Mouse (Mus musculus) liver, embryonic 11.5 days (tissue): ENCODE measurements at regions not wholly inside any gene's neighbourhood (a gene's known extent, or its start where the extent isn't known, plus 50 kb on each side); places are given as distances from the start of the nearest gene placed in this dataset.

Source experiments
- ATAC-seq: fragments of 200-750 bp; cut with Nextera tagmentation; replicated peaks from 2 replicates; pipeline ENCODE4 v1.8.0; 2017; ENCODE audit warnings: moderate number of reproducible peaks, mild to moderate bottlenecking, moderate TSS enrichment, moderate library complexity; ENCODE audit not compliant: low FRiP score
- DNase-seq: peaks from one replicate; pipeline ENCODE4 v3.0.0-alpha.2; 2017; ENCODE audit warnings: low spot score
- H3K27ac ChIP-seq: fragments of 300-500 bp; sonication (generic); 2 replicates; pipeline ENCODE4 v1.5.1; 2014; ENCODE audit warnings: mild to moderate bottlenecking, low read depth, low read length, control low read depth
- H3K27me3 ChIP-seq: fragments of 300-500 bp; sonication (generic); replicated peaks from 2 replicates; pipeline ENCODE4 v1.6.1; 2014; ENCODE audit warnings: low read length, mixed read lengths; ENCODE audit not compliant: control insufficient read depth, insufficient read depth
- H3K36me3 ChIP-seq: fragments of 300-500 bp; sonication (generic); 2 replicates; pipeline ENCODE4 v1.6.1; 2014; ENCODE audit warnings: mild to moderate bottlenecking, low read length, moderate library complexity, mixed read lengths; ENCODE audit not compliant: control insufficient read depth, insufficient read depth
- H3K4me1 ChIP-seq: fragments of 300-500 bp; sonication (generic); replicated peaks from 2 replicates; pipeline ENCODE4 v1.6.1; 2014; ENCODE audit warnings: low read length, mixed read lengths; ENCODE audit not compliant: control insufficient read depth, insufficient read depth
- H3K4me2 ChIP-seq: fragments of 300-500 bp; sonication (generic); 2 replicates; pipeline ENCODE4 v1.6.1; 2014; ENCODE audit warnings: mild to moderate bottlenecking, control low read depth, moderate library complexity
- H3K4me3 ChIP-seq: fragments of 300-500 bp; sonication (generic); 2 replicates; pipeline ENCODE4 v1.5.1; 2014; ENCODE audit warnings: low read depth, low read length, control low read depth
- H3K9ac ChIP-seq: fragments of 300-500 bp; sonication (generic); 2 replicates; pipeline ENCODE4 v1.6.1; 2014; ENCODE audit warnings: low read depth, low read length, control low read depth
- H3K9me3 ChIP-seq: fragments of 300-500 bp; sonication (generic); 2 replicates; pipeline ENCODE4 v1.6.1; 2016; ENCODE audit warnings: low read length, inconsistent platforms, mixed read lengths; ENCODE audit not compliant: control insufficient read depth
- WGBS: fragments of 180-500 bp; shearing (Covaris S2); extraction: QIAGEN DNeasy Blood & Tissue Kit; methylation state at CpG from one replicate; pipeline ENCODE4 v1.1.7; 2014; 5-methylcytosine and 5-hydroxymethylcytosine counted together

DNA sequence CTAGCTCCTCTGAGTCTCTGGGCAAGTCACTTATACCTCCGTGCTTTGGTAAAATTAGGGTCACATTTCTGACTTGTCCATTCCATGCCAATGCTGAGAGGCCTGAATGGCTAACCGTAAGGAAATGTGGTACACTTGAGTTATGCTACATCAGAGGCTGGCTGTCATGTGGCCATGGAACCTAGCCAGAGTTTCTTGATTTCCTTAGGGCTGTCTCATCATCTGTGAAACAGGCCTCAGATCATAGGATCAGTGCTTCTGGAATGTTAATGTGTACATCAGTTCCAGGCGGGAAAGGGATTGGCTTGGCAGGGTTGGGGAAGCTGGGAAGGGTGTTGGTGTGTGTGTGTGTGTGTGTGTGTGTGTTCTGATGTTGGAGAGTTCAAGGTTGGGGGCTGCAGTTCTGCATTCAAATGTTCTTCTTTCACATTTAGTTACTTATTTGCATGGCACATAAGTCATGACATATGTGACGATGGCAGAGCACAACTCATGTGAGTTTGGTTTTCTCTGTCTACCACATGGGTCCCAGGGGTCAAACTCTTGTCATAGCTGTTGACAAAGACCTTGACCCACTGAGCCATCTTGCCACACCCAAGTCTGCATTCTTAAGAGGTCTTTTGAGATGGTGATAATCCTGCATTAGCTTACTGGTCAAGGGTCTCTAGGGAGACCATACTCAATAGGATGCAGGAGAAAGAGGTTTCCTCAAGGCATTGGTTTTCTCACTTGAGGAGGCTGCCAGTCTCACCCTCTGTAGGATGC lies 299.9 kb downstream of the Slc4a3 start:
- no peak for DNase-seq
- WGBS = 85% methylated on average over 4 of the region's 4 CpGs

DNA sequence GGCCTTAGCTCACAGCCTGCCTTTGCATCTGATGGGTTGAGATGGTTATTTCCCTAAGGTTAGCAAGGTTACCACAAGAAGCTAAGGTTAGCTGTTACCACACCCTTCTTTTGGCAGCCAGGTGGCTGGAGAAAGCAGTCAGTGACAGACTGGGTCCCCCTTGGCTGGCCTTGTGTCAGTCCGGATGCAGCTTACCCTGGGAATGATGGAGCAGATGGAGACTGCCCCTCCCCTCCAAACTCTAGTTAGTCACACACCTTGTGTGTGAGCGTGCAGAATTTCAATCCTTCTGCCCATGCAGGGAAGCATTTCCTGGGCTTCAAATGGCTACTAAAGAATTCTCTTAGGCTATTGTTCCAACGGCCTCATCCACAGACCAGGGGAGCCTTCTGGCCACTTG lies 301.6 kb downstream of the Slc4a3 start:
- no peak overlapping the region for H3K4me3 ChIP-seq
- no peaks in the 10 kb centered on the region for H3K4me1 ChIP-seq
- no peak for ATAC-seq
- H3K36me3 ChIP-seq = no peaks in the 10 kb centered on the region
- H3K27me3 ChIP-seq = no peaks in the 10 kb centered on the region
- no peak for DNase-seq
- no peak overlapping the region for H3K27ac ChIP-seq
- no peaks in the 10 kb centered on the region for H3K9me3 ChIP-seq
- WGBS = 64% methylated on average over 3 of the region's 3 CpGs
- no peak overlapping the region for H3K9ac ChIP-seq
- no peak overlapping the region for H3K4me2 ChIP-seq

More for the DNA sequence above, 299.9 kb downstream of the Slc4a3 start:
- Histone ChIP-seq H3K36me3 (no peaks in the 10 kb centered on the region), H3K4me3 (no peak overlapping the region), H3K9ac (no peak overlapping the region), H3K27ac (no peak overlapping the region), H3K9me3 (no peaks in the 10 kb centered on the region), H3K27me3 (no peaks in the 10 kb centered on the region), H3K4me2 (no peak overlapping the region), H3K4me1 (no peaks in the 10 kb centered on the region)
- no peak for ATAC-seq

DNA sequence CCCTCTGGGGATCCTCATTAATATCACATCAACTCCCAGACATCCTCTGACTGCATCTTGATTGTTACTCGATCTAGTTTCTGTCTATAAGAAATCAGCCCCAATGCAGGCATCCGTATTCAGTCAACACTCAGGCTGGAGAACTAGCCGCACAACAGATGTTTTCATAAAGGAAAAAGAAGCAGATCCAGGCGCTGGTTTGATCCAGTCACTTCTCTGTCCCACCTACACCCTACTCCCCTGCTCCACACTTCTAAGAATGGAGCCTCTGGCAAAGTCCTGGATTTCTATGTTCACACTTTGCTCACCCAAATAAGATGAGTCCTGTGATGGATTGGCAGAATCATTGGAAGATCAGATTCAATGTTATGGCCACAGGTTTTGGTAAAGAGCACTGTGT lies 302.4 kb downstream of the Slc4a3 start:
- Histone ChIP-seq H3K27me3 (no peaks in the 10 kb centered on the region), H3K36me3 (no peaks in the 10 kb centered on the region), H3K27ac (no peak overlapping the region), H3K9ac (no peak overlapping the region), H3K9me3 (no peaks in the 10 kb centered on the region), H3K4me2 (no peak overlapping the region), H3K4me1 (no peaks in the 10 kb centered on the region), H3K4me3 (no peak overlapping the region)
- DNase-seq (no peak), ATAC-seq (no peak)
- WGBS = 84% methylated on average over 4 of the region's 4 CpGs

DNA sequence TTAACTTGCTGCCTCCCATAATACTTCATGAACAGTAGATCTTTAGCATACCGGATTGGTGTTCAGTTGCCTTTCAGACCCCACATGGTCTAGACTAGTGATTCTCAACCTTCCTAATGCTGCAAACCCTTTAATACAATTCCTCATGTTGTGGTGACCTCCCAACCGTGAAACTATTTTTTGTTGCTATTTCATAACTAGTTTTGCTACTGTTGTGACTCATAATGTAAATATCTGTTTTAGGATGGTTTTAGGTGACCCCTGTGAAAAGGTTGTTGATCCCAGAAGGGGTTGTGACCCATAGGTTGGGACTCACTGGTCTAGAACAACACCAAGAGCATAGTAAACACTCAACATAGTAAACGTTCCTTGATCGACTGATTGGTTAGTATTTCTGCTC lies 304.1 kb downstream of the Slc4a3 start:
- DNase-seq (no peak), ATAC-seq (no peak)
- Histone ChIP-seq H3K4me1 (no peaks in the 10 kb centered on the region), H3K9ac (no peak overlapping the region), H3K36me3 (no peaks in the 10 kb centered on the region), H3K9me3 (no peaks in the 10 kb centered on the region), H3K27me3 (no peaks in the 10 kb centered on the region), H3K4me3 (no peak overlapping the region), H3K4me2 (no peak overlapping the region), H3K27ac (no peak overlapping the region)
- 91% methylated on average over 4 of the region's 4 CpGs for WGBS

DNA sequence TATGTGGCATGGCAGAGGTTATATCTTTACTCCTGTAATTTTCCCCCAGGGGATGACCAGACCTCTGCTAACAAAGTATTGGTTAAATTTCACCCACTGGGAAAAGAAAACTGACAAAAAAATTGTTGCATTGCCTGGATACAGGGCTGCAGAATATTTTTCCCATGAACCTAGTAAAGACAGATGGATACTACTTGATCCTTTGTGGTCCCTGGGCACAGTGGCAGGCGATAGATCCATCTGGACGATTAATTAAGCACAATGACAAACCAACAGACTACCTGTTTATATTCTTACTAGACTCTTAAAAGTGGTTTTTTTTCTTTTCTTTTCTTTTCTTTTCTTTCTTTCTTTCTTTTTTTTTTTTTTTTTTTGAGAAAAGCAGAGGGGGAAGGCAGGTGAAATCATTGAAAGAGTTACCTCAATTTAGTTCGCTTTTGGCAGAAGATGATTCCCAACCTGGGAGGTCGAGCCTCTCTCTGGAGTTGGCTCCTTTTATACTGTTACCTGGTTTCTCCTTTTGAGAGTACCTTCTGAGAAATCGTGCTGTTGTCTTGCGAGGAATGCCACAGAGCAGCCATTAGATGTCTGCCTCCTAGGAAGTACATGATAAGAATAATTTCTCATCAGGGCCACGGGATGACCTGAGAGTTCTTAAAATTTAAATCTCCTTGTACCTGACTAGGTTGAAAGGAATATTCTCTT lies 312.6 kb downstream of the Slc4a3 start:
- H3K9ac ChIP-seq = no peak overlapping the region
- H3K4me3 ChIP-seq = no peak overlapping the region
- DNase-seq (no peak), ATAC-seq (no peak)
- H3K9me3 ChIP-seq = no peaks in the 10 kb centered on the region
- H3K4me2 ChIP-seq = no peak overlapping the region
- no peaks in the 10 kb centered on the region for H3K27me3 ChIP-seq
- no peaks in the 10 kb centered on the region for H3K36me3 ChIP-seq
- no peak overlapping the region for H3K27ac ChIP-seq
- no peaks in the 10 kb centered on the region for H3K4me1 ChIP-seq
- WGBS = 80% methylated on average over 7 of the region's 7 CpGs

DNA sequence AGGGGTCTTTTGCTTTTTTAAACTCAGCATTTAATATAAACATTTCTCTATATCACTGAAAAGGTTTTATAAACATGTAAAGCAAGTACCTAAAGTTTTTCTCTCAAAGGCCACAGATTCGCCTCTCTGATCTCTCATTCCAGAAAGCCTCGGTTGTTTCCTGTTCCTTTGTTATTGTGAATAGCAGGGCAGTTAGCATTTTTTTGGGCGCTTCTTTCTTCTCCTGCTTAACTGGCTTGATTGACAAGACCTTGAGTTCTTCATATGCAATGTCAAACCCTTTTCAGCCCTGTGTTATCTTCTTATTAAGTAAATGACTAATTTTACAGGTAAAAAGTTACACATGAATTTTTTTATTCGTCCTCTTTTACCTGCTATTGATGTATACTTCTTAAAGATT lies 316.7 kb downstream of the Slc4a3 start:
- DNase-seq = no peak
- no peak overlapping the region for H3K9ac ChIP-seq
- ATAC-seq = no peak
- no peak overlapping the region for H3K4me2 ChIP-seq
- no peaks in the 10 kb centered on the region for H3K4me1 ChIP-seq
- H3K27me3 ChIP-seq = no peaks in the 10 kb centered on the region
- 69% methylated on average over 4 of the region's 4 CpGs for WGBS
- H3K36me3 ChIP-seq = no peaks in the 10 kb centered on the region
- no peak overlapping the region for H3K27ac ChIP-seq
- H3K4me3 ChIP-seq = no peak overlapping the region
- no peaks in the 10 kb centered on the region for H3K9me3 ChIP-seq

DNA sequence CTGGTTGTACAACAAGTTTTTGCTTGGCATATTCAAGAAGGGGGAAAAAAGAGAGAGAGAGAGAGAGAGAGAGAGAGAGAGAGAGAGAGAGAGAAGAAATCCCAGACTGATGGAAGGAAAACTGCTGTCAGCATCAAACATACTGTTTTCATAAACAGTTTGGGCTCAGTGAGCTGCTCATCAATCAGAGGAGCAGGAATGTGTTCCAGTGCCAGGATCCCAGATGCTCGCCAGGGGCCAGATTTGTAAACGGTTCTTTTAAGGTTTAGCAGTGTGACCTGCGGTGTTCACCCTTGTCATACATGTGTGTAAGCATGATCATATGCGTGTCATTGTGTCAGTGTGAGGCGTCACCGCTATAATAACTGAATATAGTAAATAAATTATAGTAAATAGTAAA lies 320.5 kb downstream of the Slc4a3 start:
- 77% methylated on average over 6 of the region's 6 CpGs for WGBS
- no peak overlapping the region for H3K4me2 ChIP-seq
- no peak for DNase-seq
- no peaks in the 10 kb centered on the region for H3K9me3 ChIP-seq
- H3K9ac ChIP-seq = no peak overlapping the region
- H3K27me3 ChIP-seq = no peaks in the 10 kb centered on the region
- ATAC-seq = no peak
- no peak overlapping the region for H3K4me3 ChIP-seq
- no peak overlapping the region for H3K27ac ChIP-seq
- H3K36me3 ChIP-seq = no peaks in the 10 kb centered on the region
- no peaks in the 10 kb centered on the region for H3K4me1 ChIP-seq

DNA sequence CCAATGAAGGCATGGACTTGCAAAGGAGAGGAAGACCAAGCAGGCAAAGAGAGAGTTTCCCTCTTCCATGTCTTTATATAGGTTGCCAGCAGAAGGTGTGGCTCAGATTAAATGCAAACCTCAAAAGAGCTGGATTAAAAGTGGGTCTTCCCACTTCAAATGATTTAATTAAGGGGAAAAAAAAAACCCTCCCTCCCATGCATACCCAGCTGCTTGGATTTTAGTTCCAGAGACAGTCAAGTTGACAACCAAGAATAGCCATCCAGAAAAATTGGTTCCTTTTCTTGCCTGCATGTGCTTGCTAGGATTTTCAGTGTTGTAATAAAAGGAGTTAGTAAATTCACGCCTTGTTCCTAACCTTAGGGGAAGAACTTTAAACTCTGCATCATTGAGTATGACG lies 323.3 kb downstream of the Slc4a3 start:
- WGBS = 73% methylated on average over 2 of the region's 2 CpGs
- DNase-seq = no peak
- no peak overlapping the region for H3K9ac ChIP-seq
- H3K27me3 ChIP-seq = no peaks in the 10 kb centered on the region
- no peak overlapping the region for H3K27ac ChIP-seq
- H3K36me3 ChIP-seq = no peaks in the 10 kb centered on the region
- no peaks in the 10 kb centered on the region for H3K9me3 ChIP-seq
- no peak overlapping the region for H3K4me3 ChIP-seq
- no peak for ATAC-seq
- no peak overlapping the region for H3K4me2 ChIP-seq
- no peaks in the 10 kb centered on the region for H3K4me1 ChIP-seq

DNA sequence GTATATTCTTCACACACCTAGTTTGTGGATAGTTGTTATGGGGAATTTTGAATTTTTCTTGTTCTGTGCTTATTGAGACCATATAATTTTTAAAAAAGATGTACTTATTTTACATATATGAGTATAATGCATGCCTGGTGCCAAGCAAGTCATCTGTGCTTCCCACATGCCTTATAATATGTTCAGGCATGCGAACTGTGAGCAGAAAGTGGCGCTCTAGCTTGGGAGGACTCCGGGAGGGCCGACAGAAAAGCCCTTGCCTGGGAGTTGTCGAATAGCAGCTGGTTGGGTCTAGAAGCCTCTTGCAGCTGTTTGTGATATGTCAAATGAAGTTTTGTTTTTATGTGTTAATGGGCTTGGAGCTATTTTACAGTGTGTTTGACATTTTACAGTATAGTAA lies 323.8 kb downstream of the Slc4a3 start:
- DNase-seq (no peak), ATAC-seq (no peak)
- H3K27me3 ChIP-seq = no peaks in the 10 kb centered on the region
- no peak overlapping the region for H3K4me3 ChIP-seq
- H3K36me3 ChIP-seq = no peaks in the 10 kb centered on the region
- H3K9ac ChIP-seq = no peak overlapping the region
- 80% methylated on average over 5 of the region's 5 CpGs for WGBS
- no peaks in the 10 kb centered on the region for H3K4me1 ChIP-seq
- H3K27ac ChIP-seq = no peak overlapping the region
- H3K9me3 ChIP-seq = no peaks in the 10 kb centered on the region
- no peak overlapping the region for H3K4me2 ChIP-seq
